Mouse (Mus musculus): ENCODE results near the gene Smim14. TPM values are rescaled to one million over a fixed set of nuclear protein-coding genes. Genes with fewer than 3 reads are reported as not detected.

The Smim14 gene
- polyA plus RNA-seq, 1 experiment from 2014 or later: 101 TPM

GRCm38 (mm10) chr5:65525674-65526443 lies 11.1 kb downstream of the Smim14 start:
- WGBS: 15% methylated on average over 8 of the region's 8 CpGs

DNA sequence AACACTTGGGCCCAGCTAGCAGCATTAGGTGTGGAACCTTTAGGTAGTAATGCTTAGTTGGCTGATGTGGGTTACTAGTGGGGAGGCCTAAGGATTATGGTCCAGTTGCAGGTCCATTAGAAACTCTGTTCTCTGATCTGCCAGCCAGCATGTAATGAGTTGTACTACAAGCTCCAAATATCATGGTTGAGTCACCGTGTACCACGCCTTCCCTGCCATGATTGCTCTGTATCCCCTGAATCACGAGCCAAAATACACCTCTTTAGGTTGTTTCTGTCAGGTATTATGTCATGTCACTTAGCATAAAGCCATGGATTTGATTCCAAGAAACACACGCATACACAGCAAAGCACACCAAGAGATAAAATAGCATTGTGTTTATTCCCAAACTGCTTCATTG lies 12.2 kb downstream of the Smim14 start:
- no peak overlapping the region for H3K4me3 ChIP-seq (ENCODE audit: low read length)
- H3K9ac ChIP-seq (replicated peaks; ENCODE audit: low read length): no peak overlapping the region
- no peaks in the 10 kb centered on the region for H3K4me1 ChIP-seq (ENCODE audit: insufficient read depth, low read length)
- no peaks in the 10 kb centered on the region for H3K27me3 ChIP-seq (ENCODE audit: insufficient read depth, low read length)
- 74% methylated on average over 4 of the region's 4 CpGs for WGBS
- no peaks in the 10 kb centered on the region for H3K36me3 ChIP-seq (ENCODE audit: insufficient read depth, low read length)
- no peak overlapping the region for H3K27ac ChIP-seq (ENCODE audit: low read length)
- ATAC-seq (ENCODE audit: low FRiP score, low TSS enrichment): no peak
- peaks cover 3% of the 10 kb centered on the region; the same call in 1 of the 2 replicates for H3K9me3 ChIP-seq (ENCODE audit: low read length)
- no peak overlapping the region for H3K4me2 ChIP-seq (replicated peaks; ENCODE audit: low read depth, low read length)

More at GRCm38 (mm10) chr5:65525674-65526443, 11.1 kb downstream of the Smim14 start:
- H3K27ac ChIP-seq (ENCODE audit: low read length): no peak overlapping the region
- no peak overlapping the region for H3K4me3 ChIP-seq (ENCODE audit: low read length)
- no peak for ATAC-seq (ENCODE audit: low FRiP score, low TSS enrichment)
- no peak overlapping the region for H3K4me2 ChIP-seq (replicated peaks; ENCODE audit: low read depth, low read length)
- H3K27me3 ChIP-seq (ENCODE audit: insufficient read depth, low read length): no peaks in the 10 kb centered on the region
- H3K9ac ChIP-seq (replicated peaks; ENCODE audit: low read length): no peak overlapping the region
- H3K4me1 ChIP-seq (ENCODE audit: insufficient read depth, low read length): no peaks in the 10 kb centered on the region
- peaks cover 3% of the 10 kb centered on the region; the same call in 1 of the 2 replicates for H3K9me3 ChIP-seq (ENCODE audit: low read length)
- no peaks in the 10 kb centered on the region for H3K36me3 ChIP-seq (ENCODE audit: insufficient read depth, low read length)

DNA sequence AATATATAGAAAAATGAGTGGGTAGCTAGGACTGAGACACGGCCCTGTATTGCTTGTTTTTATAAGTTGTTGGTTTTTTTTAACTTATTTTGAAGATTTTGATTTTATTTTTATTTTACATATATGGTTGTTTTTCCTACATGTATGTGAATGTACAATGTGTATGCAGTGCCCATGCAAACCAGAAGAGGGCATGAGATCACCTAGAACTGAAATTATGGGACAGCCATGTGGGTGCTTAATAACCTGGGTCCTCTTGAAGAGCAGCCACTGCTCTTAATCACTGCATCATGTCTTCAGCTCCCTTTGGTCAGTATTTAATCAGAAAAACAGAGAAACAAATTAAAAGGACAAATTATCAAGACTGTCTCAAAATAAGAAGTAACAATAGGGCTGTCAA lies 15.2 kb downstream of the Smim14 start:
- no peak overlapping the region for H3K4me3 ChIP-seq (ENCODE audit: low read length)
- H3K9ac ChIP-seq (replicated peaks; ENCODE audit: low read length): no peak overlapping the region
- H3K9me3 ChIP-seq (ENCODE audit: low read length): peaks cover 3% of the 10 kb centered on the region; the same call in 1 of the 2 replicates
- H3K27me3 ChIP-seq (ENCODE audit: insufficient read depth, low read length): no peaks in the 10 kb centered on the region
- H3K4me2 ChIP-seq (replicated peaks; ENCODE audit: low read depth, low read length): no peak overlapping the region
- no peaks in the 10 kb centered on the region for H3K36me3 ChIP-seq (ENCODE audit: insufficient read depth, low read length)
- WGBS: 84% methylated on average over 1 of the region's 1 CpGs
- H3K4me1 ChIP-seq (ENCODE audit: insufficient read depth, low read length): no peaks in the 10 kb centered on the region
- no peak overlapping the region for H3K27ac ChIP-seq (ENCODE audit: low read length)
- ATAC-seq (ENCODE audit: low FRiP score, low TSS enrichment): no peak

GRCm38 (mm10) chr5:65514635-65515278 lies 22.2 kb downstream of the Smim14 start:
- no peak for ATAC-seq (ENCODE audit: low FRiP score, low TSS enrichment)

GRCm38 (mm10) chr5:65513506-65513905 lies 23.5 kb downstream of the Smim14 start:
- H3K36me3 ChIP-seq (ENCODE audit: insufficient read depth, low read length): no peaks in the 10 kb centered on the region
- no peak overlapping the region for H3K27ac ChIP-seq (ENCODE audit: low read length)
- no peaks in the 10 kb centered on the region for H3K27me3 ChIP-seq (ENCODE audit: insufficient read depth, low read length)
- ATAC-seq (ENCODE audit: low FRiP score, low TSS enrichment): no peak
- no peaks in the 10 kb centered on the region for H3K9me3 ChIP-seq (ENCODE audit: low read length)
- no peak overlapping the region for H3K9ac ChIP-seq (replicated peaks; ENCODE audit: low read length)
- H3K4me2 ChIP-seq (replicated peaks; ENCODE audit: low read depth, low read length): no peak overlapping the region
- no peaks in the 10 kb centered on the region for H3K4me1 ChIP-seq (ENCODE audit: insufficient read depth, low read length)
- no peak overlapping the region for H3K4me3 ChIP-seq (ENCODE audit: low read length)
- WGBS: 61% methylated on average over 3 of the region's 3 CpGs

More at GRCm38 (mm10) chr5:65514635-65515278, 22.2 kb downstream of the Smim14 start:
- H3K27me3 ChIP-seq (ENCODE audit: insufficient read depth, low read length): no peaks in the 10 kb centered on the region
- no peak overlapping the region for H3K9ac ChIP-seq (replicated peaks; ENCODE audit: low read length)
- no peak overlapping the region for H3K4me3 ChIP-seq (ENCODE audit: low read length)
- H3K36me3 ChIP-seq (ENCODE audit: insufficient read depth, low read length): no peaks in the 10 kb centered on the region
- no peaks in the 10 kb centered on the region for H3K4me1 ChIP-seq (ENCODE audit: insufficient read depth, low read length)
- H3K9me3 ChIP-seq (ENCODE audit: low read length): no peaks in the 10 kb centered on the region
- H3K27ac ChIP-seq (ENCODE audit: low read length): no peak overlapping the region
- 46% methylated on average over 5 of the region's 5 CpGs for WGBS
- no peak overlapping the region for H3K4me2 ChIP-seq (replicated peaks; ENCODE audit: low read depth, low read length)

- no peak for ATAC-seq (ENCODE audit: low FRiP score, low TSS enrichment)
- H3K27me3 ChIP-seq (ENCODE audit: insufficient read depth, low read length): no peaks in the 10 kb centered on the region
- H3K9me3 ChIP-seq (ENCODE audit: low read length): no peaks in the 10 kb centered on the region
- no peak overlapping the region for H3K9ac ChIP-seq (replicated peaks; ENCODE audit: low read length)
- 85% methylated on average over 8 of the region's 8 CpGs for WGBS
- no peak overlapping the region for H3K27ac ChIP-seq (ENCODE audit: low read length)
- no peaks in the 10 kb centered on the region for H3K4me1 ChIP-seq (ENCODE audit: insufficient read depth, low read length)
- no peak overlapping the region for H3K4me3 ChIP-seq (ENCODE audit: low read length)
- H3K36me3 ChIP-seq (ENCODE audit: insufficient read depth, low read length): no peaks in the 10 kb centered on the region
- H3K4me2 ChIP-seq (replicated peaks; ENCODE audit: low read depth, low read length): no peak overlapping the region
Measured at GRCm38 (mm10) chr5:65508395-65508794, 28.6 kb downstream of the Smim14 start.

- Histone ChIP-seq H3K27ac (ENCODE audit: low read length) (no peak overlapping the region), H3K4me3 (ENCODE audit: low read length) (no peak overlapping the region), H3K4me2 (replicated peaks; ENCODE audit: low read depth, low read length) (peak overlapping the region; percentile 34), H3K9me3 (ENCODE audit: low read length) (no peaks in the 10 kb centered on the region), H3K4me1 (ENCODE audit: insufficient read depth, low read length) (no peaks in the 10 kb centered on the region), H3K27me3 (ENCODE audit: insufficient read depth, low read length) (no peaks in the 10 kb centered on the region), H3K36me3 (ENCODE audit: insufficient read depth, low read length) (no peaks in the 10 kb centered on the region), H3K9ac (replicated peaks; ENCODE audit: low read length) (no peak overlapping the region)
- WGBS: 7% methylated on average over 8 of the region's 8 CpGs
- no peak for ATAC-seq (ENCODE audit: low FRiP score, low TSS enrichment)
Measured at GRCm38 (mm10) chr5:65505786-65506185, 31.2 kb downstream of the Smim14 start.

DNA sequence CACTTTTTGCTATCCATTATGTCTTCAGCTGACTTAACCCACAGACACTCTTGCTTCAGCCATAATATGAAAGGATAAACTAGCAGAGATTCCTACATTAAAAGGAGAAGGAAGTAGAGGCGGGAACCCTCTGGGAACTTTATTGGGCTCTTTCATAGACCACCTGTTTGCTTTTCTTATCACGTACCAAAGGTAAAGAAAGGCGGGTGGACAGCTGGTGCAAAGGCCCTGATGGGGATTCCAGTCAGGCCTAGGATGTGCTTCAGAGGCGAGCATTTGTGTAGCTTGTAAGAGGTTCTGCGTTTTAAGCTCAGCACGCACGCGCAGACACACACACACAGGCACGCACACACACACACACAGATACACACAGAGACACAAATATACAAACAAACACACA lies 35.6 kb downstream of the Smim14 start:
- H3K4me1 ChIP-seq (ENCODE audit: insufficient read depth, low read length): no peaks in the 10 kb centered on the region
- H3K9ac ChIP-seq (replicated peaks; ENCODE audit: low read length): no peak overlapping the region
- no peak overlapping the region for H3K4me2 ChIP-seq (replicated peaks; ENCODE audit: low read depth, low read length)
- 0 out of 2 replicates have a peak, but pooled peaks cover 4% of the 10 kb centered on the region for H3K9me3 ChIP-seq (ENCODE audit: low read length)
- H3K4me3 ChIP-seq (ENCODE audit: low read length): no peak overlapping the region
- no peaks in the 10 kb centered on the region for H3K36me3 ChIP-seq (ENCODE audit: insufficient read depth, low read length)
- no peak overlapping the region for H3K27ac ChIP-seq (ENCODE audit: low read length)
- no peaks in the 10 kb centered on the region for H3K27me3 ChIP-seq (ENCODE audit: insufficient read depth, low read length)
- 93% methylated on average over 9 of the region's 9 CpGs for WGBS
- ATAC-seq (ENCODE audit: low FRiP score, low TSS enrichment): no peak

- Histone ChIP-seq H3K4me2 (replicated peaks; ENCODE audit: low read depth, low read length) (no peak overlapping the region), H3K4me3 (ENCODE audit: low read length) (no peak overlapping the region), H3K27ac (ENCODE audit: low read length) (no peak overlapping the region), H3K36me3 (ENCODE audit: insufficient read depth, low read length) (no peaks in the 10 kb centered on the region), H3K9ac (replicated peaks; ENCODE audit: low read length) (no peak overlapping the region), H3K27me3 (ENCODE audit: insufficient read depth, low read length) (no peaks in the 10 kb centered on the region), H3K4me1 (ENCODE audit: insufficient read depth, low read length) (no peaks in the 10 kb centered on the region), H3K9me3 (ENCODE audit: low read length) (0 out of 2 replicates have a peak, but pooled peaks cover 4% of the 10 kb centered on the region)
- whole genome bisulfite sequencing: 68% methylated on average over 7 of the region's 7 CpGs
- ATAC-seq (ENCODE audit: low FRiP score, low TSS enrichment): no peak
Measured at GRCm38 (mm10) chr5:65500231-65500630, 36.8 kb downstream of the Smim14 start.
